In the genomic region with DNA sequence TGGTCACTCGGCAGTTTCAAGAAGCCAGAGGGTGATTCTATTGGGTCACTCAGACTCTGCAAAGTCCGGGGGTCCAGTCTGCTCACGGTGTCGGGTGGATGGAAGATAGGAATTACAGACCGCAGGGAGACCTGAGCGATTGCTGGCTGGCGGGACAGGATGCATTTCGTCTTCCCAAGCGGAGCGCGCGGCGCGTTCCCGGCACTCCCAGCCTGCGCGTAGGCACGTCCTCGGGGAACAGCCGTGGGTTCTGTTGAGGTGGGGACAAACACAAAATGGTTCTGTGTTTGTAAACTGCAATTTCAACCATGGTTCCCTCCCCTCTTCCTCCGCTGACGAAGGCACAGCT, we compare ENCODE assay signal across 8 mouse cellular contexts. TPM values are rescaled to one million over a fixed set of nuclear protein-coding genes. Genes with fewer than 3 reads are reported as not detected.
DNase-seq lines count a peak whose midpoint lies in the region; ATAC-seq lines count a peak whose summit lies in the region.

No protein-coding gene starts in this region.

- H3K27me3 ChIP-seq in neural tube, embryonic 11.5 days (ENCODE audit: control insufficient read depth, insufficient read depth, low read length): peaks cover 41% of the 10 kb centered on the region
- peaks cover 61% of the 10 kb centered on the region for H3K27me3 ChIP-seq in limb, embryonic 13.5 days

- WGBS in neural tube, embryonic 11.5 days: 0% methylated on average over 22 of the region's 22 CpGs
- WGBS in limb, embryonic 13.5 days: under 1% methylated on average over 22 of the region's 22 CpGs

- peak overlapping the region; percentile 56 for H3K4me3 ChIP-seq in neural tube, embryonic 11.5 days (ENCODE audit: low read depth, low read length)
- H3K4me3 ChIP-seq in limb, embryonic 13.5 days: peak overlapping the region; percentile 61

- ATAC-seq in cerebellum, adult (ENCODE audit: insufficient number of reproducible peaks, low FRiP score, low TSS enrichment): 0 out of 2 replicates have a peak, but pooled peaks have one; percentile 7
- ATAC-seq in neural tube, embryonic 11.5 days (ENCODE audit: insufficient read depth, low FRiP score, low TSS enrichment): peak; percentile 29
- ATAC-seq in limb, embryonic 13.5 days (ENCODE audit: low FRiP score, low read depth): no peak

- H3K36me3 ChIP-seq in neural tube, embryonic 11.5 days (ENCODE audit: control insufficient read depth, insufficient read depth, low read length): no peaks in the 10 kb centered on the region
- no peaks in the 10 kb centered on the region for H3K36me3 ChIP-seq in limb, embryonic 13.5 days

- intact Hi-C loops in heart, postnatal 14 days (cut with DNase I): no loop called here

- no peak overlapping the region for H3K27ac ChIP-seq in neural tube, embryonic 11.5 days (ENCODE audit: low read depth, low read length)
- no peak overlapping the region for H3K27ac ChIP-seq in limb, embryonic 13.5 days

- H3K9ac ChIP-seq in neural tube, embryonic 11.5 days (ENCODE audit: low read length): peak overlapping the region; percentile 29; the same call in 1 of the 2 replicates
- H3K9ac ChIP-seq in limb, embryonic 13.5 days: peak overlapping the region; percentile 67

- H3K4me1 ChIP-seq in neural tube, embryonic 11.5 days (ENCODE audit: control insufficient read depth, insufficient read depth, low read length): 0 out of 2 replicates have a peak, but pooled peaks cover 6% of the 10 kb centered on the region
- H3K4me1 ChIP-seq in limb, embryonic 13.5 days: peaks cover 26% of the 10 kb centered on the region

- H3K4me2 ChIP-seq in neural tube, embryonic 11.5 days (ENCODE audit: low read depth): peak overlapping the region; percentile 94
- H3K4me2 ChIP-seq in limb, embryonic 13.5 days (replicated peaks): peak overlapping the region; percentile 92

- H3K9me3 ChIP-seq in neural tube, embryonic 11.5 days (ENCODE audit: control insufficient read depth, low read length): no peaks in the 10 kb centered on the region
- H3K9me3 ChIP-seq in limb, embryonic 13.5 days: no peaks in the 10 kb centered on the region

- DNase-seq in cerebellum, adult 9-11 months: no peak
- no peak for DNase-seq in neural tube, embryonic 11.5 days (ENCODE audit: low spot score)
- DNase-seq in neural tube, embryonic 10.5 days (ENCODE audit: extremely low spot score, low spot score): no peak
- DNase-seq in heart, postnatal 14 days: peak; percentile 8 to 22
- peak; percentile 39 for DNase-seq in retina, embryonic 14.5 days (ENCODE audit: low spot score)
- DNase-seq in urinary bladder, adult 2 months (ENCODE audit: low spot score): no peak

RNA-seq across cellular contexts. Expression of a gene that starts 4.7 kb away (rescaled TPM):
- 2.0 and 2.7 TPM in 2 replicates for polyA plus RNA-seq in neural tube, embryonic 11.5 days (2014; fragmentation: Nextera tagmentation; extraction: Ambion mirVana)
- under 1 TPM; 0.56 to 0.69 TPM for total RNA-seq in heart, postnatal 14 days (2021)
- 3.8 and 4.1 TPM in 2 replicates for polyA plus RNA-seq in limb, embryonic 13.5 days (2015; fragmentation: Nextera tagmentation; extraction: Ambion mirVana)
- polyA plus RNA-seq in urinary bladder, adult 2 months (2012; rRNA removed): 0.52 and 0.72 TPM in 2 replicates

Comparison
In these comparisons a context has a peak if more than half of its experiments do, and no peak if none do; other contexts are left out.
1. DNase-seq: peak in heart, postnatal 14 days (2 of 2) and retina, embryonic 14.5 days (single experiment); none in cerebellum, adult 9-11 months (single experiment), neural tube, embryonic 11.5 days (single experiment), neural tube, embryonic 10.5 days (single experiment) and urinary bladder, adult 2 months (single experiment).